Mouse (Mus musculus): ENCODE results near the gene Cercam.
A peak's percentile ranks its signal among the peaks of the same experiment; 100 is the strongest.

Gene Cercam

GRCm38 (mm10) chr2:29868949-29869645, at the start of gene Cercam:
Gene Cercam, plus strand, starts transcription at chr2:29869164.
- DNase-seq (ENCODE audit: low spot score): peak; percentile 83

DNA sequence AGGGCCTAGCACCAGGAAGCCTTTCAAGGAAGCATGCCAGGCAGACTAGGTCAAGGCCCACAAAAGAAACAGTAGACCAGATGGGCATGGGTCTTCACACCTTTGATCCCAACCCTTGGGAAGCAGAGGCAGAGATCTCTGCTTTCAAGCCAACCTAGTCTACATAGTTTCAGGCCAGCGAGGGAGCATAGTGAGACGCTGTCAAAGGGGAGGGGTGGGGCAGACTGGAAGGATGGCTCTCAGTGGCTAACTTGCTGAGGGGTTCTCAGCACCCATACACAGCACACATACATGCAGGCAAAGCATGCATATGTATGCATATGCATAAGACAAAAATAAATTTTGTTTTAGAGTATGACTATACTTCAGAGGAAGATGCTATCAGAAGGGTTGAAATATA, 49.6 kb upstream of the Cercam start:
- DNase-seq (ENCODE audit: low spot score): no peak

DNA sequence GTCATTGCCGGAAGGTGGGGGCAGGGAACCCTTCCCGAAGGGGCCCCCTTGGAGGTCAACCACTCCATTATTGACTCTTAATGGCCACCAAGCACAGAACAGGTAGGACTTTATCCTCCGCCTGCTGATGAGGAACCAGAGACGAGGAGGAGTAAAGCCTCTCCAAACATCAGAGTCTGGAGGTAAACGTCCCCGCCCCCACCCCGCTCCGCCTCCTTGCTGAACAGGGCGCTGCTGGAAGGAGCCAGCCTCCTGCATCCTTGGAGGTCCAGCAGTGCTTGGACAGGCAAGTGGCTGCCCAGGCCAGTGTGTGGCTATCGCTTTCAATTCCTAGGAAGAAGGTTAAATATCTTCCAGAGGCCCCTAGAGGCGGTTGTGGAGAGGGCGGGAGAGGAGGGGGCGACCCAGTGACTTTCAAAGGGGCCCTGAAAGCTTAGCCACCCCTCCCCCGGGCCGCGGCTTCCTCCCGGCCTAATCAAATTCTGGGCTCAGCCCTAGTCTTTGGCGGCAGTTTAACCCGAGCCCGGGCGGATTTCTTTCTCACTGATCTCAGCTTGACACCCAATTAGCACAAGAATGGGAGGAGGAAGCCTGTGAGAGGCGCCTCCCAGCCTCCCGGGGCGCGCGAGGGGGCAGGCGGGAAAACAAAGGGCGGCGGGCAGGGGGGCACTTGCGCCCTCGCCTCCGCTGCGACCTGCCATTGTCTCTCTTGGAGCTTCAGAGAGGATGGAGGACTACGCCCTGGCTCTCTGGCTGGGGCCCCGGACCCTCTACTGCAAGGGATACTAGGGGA, 48.7 kb upstream of the Cercam start, which contains the start of gene Urm1:
TSS of gene Urm1 (plus strand) at position 51 of the 793 bp plus-strand sequence.
- peak; percentile 23 for DNase-seq (ENCODE audit: low spot score)

- DNase-seq (ENCODE audit: low spot score): no peak
Measured at GRCm38 (mm10) chr2:29826318-29826925, 42.5 kb upstream of the Cercam start.

- DNase-seq (ENCODE audit: low spot score): peak; percentile 90
Measured at GRCm38 (mm10) chr2:29826926-29827708, 41.8 kb upstream of the Cercam start.

GRCm38 (mm10) chr2:29827709-29828024, 41.3 kb upstream of the Cercam start:
- DNase-seq (ENCODE audit: low spot score): no peak

GRCm38 (mm10) chr2:29831106-29831505, 37.9 kb upstream of the Cercam start:
- no peak for DNase-seq (ENCODE audit: low spot score)

GRCm38 (mm10) chr2:29833796-29834195, 35.2 kb upstream of the Cercam start:
- DNase-seq (ENCODE audit: low spot score): no peak

DNA sequence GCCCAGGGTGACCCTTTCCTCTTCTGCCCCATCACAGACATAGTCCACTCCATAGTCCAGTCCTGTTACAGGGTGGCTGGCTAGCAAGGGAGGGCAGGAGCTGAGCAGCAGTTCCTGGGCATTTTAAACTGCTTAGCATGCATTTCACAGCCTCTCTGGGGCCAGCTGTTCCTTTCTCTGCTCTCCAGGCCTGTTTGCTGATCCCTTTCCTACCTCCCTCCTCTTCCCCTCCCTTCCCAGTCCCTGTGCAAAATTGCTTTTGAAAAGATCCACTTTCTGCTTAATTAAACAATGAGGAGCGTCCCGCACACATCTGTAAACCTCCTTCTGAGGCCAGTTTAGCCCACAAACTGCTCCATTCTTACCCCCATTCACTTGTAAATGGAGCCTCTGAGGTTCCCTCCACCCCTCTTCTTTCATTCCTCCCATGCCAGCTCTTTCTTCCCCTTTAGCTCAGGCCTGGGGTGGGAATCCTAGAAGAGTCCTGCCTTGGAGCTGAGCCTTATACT, 33.5 kb upstream of the Cercam start:
- no peak for DNase-seq (ENCODE audit: low spot score)

GRCm38 (mm10) chr2:29839460-29839859, 29.5 kb upstream of the Cercam start:
- no peak for DNase-seq (ENCODE audit: low spot score)

DNA sequence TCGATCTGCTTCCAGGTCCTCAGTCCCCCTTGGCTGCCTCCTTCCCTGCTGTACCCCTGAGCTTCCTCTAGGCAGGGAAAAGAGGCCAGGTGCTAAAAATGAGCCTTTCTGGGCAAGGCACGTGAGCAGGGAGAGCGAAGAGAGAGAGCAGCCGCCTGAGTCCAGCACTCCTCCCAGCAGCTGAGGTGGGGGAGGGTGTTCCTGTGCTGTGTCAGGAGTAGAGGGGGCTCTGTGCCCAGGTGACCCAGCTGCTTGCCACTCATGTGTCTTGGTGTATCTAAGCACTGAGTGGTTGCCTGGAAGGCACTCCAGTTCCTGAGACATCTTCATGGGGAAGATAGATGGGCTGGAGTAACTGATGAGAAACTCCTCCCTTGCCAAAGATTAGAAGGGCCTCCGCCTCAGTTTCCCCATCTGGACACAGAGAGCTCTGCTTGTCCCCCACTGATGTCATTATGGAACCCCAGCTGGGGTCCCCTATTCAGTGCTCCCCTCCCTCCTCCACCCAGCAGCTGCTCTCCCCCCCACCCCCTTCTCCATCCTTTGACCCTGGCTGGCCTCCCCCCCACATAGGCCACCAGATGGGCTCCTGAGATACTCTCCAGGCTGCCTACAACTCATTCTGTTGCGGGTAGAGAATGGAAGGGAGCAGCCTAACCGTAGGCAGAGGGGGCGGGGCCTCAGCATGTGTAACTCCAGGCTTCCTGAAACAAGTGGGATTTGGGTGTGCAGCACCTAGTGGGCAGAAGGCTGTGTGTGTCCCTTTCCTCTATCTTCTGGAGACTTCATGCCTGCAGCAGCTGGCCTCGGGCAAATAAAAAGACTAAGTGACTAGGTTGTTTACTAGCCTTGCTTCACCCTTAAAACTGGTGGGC, 25.5 kb upstream of the Cercam start:
- DNase-seq (ENCODE audit: low spot score): no peak

DNA sequence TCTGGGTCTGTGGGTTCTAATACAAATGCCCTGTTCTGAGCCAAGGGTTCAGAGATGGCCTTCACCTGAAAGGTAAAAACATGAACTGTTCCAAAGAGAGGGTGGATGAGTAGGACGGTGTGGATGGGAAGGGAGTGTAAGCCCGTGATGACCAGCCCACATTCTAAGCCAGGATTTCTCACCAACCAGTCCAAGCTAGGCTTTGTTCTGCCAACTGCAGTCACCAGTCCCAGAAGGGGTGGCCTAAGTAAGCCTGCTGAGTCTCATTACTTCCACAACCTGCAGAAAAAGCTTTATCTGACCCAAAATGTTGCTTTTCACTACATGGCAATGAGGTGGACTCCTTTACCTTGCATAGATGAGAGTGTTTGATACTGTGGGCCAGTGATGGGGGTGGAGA, 24.8 kb upstream of the Cercam start:
- no peak for DNase-seq (ENCODE audit: low spot score)

- no peak for DNase-seq (ENCODE audit: low spot score)
Measured at GRCm38 (mm10) chr2:29844661-29845060, 24.3 kb upstream of the Cercam start.

DNA sequence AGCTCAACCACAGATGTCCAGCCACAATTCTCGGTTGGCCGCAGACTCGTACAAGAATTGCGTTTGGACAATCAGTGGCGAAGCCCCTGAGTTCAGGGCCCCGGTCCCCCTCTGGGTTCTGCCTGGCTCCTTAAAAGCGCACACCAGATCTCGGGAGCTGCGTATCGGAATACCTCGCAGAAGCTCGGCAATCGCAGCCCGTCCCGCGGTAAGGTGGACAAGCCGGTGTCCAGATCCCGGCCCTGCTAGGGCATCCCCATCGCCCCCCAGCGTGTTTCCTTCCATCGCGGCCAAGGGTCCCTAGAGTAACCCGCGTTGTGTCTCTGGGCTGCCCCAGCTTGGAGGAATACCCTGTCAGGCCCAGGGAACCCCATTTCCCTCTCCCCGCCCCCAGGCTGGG, 23.3 kb upstream of the Cercam start:
- DNase-seq (ENCODE audit: low spot score): no peak

DNA sequence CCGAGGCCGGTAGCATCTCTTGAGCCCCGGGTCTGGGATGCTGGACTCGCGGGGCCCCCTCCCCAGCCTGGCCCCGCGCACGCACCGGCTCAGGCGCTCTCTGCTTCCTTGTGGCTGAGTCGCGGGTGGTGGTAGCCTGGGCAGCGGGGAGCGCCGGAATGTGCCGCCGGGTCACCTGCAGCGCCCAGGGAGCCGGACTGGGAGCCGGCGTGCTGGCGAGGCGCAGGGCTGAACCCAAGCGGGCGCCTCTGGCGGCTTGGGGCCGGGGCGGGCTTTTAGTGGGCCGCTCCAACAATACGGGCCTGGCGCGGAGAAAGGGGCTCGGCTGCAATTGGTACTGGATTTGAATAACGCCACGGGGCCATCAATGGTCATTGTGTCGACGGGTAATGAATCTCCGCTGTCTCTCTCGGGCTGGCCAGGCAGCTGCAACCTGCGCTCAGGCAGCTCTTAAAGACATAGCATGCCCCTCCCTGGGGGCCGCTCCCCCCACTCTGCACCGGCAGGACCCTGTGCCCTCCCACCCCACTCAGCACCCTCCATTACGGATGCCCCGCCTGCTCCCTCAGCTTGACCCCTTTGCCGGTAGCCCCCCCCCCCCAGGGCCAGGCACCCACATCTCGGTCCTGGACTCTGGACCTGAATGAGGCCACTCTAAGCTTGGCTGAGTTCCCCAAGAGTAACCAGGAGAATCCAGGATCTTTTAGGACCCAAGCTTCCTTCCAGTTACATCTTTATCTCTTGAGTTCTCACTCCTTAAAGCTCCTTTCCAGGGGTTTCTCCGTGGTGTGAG, 22.7 kb upstream of the Cercam start:
- no peak for DNase-seq (ENCODE audit: low spot score)

GRCm38 (mm10) chr2:29846911-29847310, 22.1 kb upstream of the Cercam start:
- DNase-seq (ENCODE audit: low spot score): no peak

GRCm38 (mm10) chr2:29849041-29849440, 19.9 kb upstream of the Cercam start:
- DNase-seq (ENCODE audit: low spot score): no peak

GRCm38 (mm10) chr2:29849841-29850480, 19.0 kb upstream of the Cercam start:
- no peak for DNase-seq (ENCODE audit: low spot score)

GRCm38 (mm10) chr2:29852957-29853485, 15.9 kb upstream of the Cercam start:
- no peak for DNase-seq (ENCODE audit: low spot score)

DNA sequence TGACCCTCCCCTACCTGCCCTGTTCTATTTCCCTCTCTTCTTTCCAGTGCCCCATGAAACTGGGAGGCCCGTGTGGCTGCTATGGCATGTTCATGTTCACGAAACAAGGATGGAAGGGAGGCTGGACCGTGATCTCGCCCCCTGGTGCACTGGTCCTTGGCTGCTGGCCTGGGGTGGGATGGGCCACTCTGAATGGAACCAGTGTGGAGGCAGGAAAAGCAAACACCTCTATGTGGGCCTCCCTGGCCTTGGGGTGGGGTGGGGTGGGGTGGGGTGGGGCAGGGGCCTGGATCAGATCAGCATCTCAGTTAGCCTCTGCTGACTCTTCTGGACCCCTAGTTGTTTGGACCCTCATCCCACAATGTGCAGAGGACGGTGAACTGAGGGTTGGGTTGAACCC, 15.2 kb upstream of the Cercam start:
- no peak for DNase-seq (ENCODE audit: low spot score)

Data from spleen, adult 12 weeks (tissue).